Mouse (Mus musculus): ENCODE results near the gene Ctsh. TPM values are rescaled to one million over a fixed set of nuclear protein-coding genes. Genes with fewer than 3 reads are reported as not detected.
"Not testable (repeated sequence)": the region's sequence is repeated elsewhere in the genome, so short reads cannot be mapped to it uniquely, and the experiment has no call there.

The Ctsh gene
- 10 to 100 TPM; 13.9 to 24.8 TPM for total RNA-seq (2021)
- long read RNA-seq, experiment 1, transcript Ctsh-201 (12 exons, 1,617 nt), result major isoform, 7 of 9 reads
- long read RNA-seq, experiment 1, partial matches to known transcripts, result 1 of 9 reads
- long read RNA-seq, experiment 1, other reads (novel, unspliced or antisense), result 1 of 9 reads
- long read RNA-seq, experiment 2, transcript Ctsh-201 (12 exons, 1,617 nt), result major isoform, 28 of 36 reads
- long read RNA-seq, experiment 2, partial matches to known transcripts, result 6 of 36 reads
- long read RNA-seq, experiment 2, other reads (novel, unspliced or antisense), result 2 of 36 reads

GRCm38 (mm10) chr9:90053852-90054251 lies at the start of gene Ctsh:
TSS of gene Ctsh (plus strand) at chr9:90054152.
- no peak for DNase-seq

GRCm38 (mm10) chr9:90006432-90006831 lies 47.5 kb upstream of the Ctsh start:
- no peak for DNase-seq

GRCm38 (mm10) chr9:90007094-90007493 lies 46.9 kb upstream of the Ctsh start:
- no peak for DNase-seq

- no peak for DNase-seq
These were observed 45.8 kb upstream of the Ctsh start for GRCm38 (mm10) chr9:90008138-90008537.

GRCm38 (mm10) chr9:90011849-90012248 lies 42.1 kb upstream of the Ctsh start:
- no peak for DNase-seq

- DNase-seq, result no peak
These were observed 39.3 kb upstream of the Ctsh start for GRCm38 (mm10) chr9:90014649-90015048.

- DNase-seq, result no peak
These were observed 37.7 kb upstream of the Ctsh start for GRCm38 (mm10) chr9:90016204-90016603.

- no peak for DNase-seq
These were observed 33.1 kb upstream of the Ctsh start for GRCm38 (mm10) chr9:90020866-90021265.

GRCm38 (mm10) chr9:90021442-90021841 lies 32.5 kb upstream of the Ctsh start:
- DNase-seq, result no peak

- DNase-seq, result no peak
These were observed 26.2 kb upstream of the Ctsh start for GRCm38 (mm10) chr9:90027709-90028108.

GRCm38 (mm10) chr9:90033922-90034321 lies 20.0 kb upstream of the Ctsh start:
- DNase-seq, result peak; percentile 37

- DNase-seq, result no peak
These were observed 18.8 kb upstream of the Ctsh start for GRCm38 (mm10) chr9:90035168-90035567.

GRCm38 (mm10) chr9:90035794-90036193 lies 18.2 kb upstream of the Ctsh start:
- no peak for DNase-seq

- DNase-seq, result no peak
These were observed 17.6 kb upstream of the Ctsh start for GRCm38 (mm10) chr9:90036313-90036712.

- DNase-seq, result no peak
These were observed 15.4 kb upstream of the Ctsh start for GRCm38 (mm10) chr9:90038535-90038934.

GRCm38 (mm10) chr9:90040916-90041315 lies 13.0 kb upstream of the Ctsh start:
- DNase-seq, result no peak

GRCm38 (mm10) chr9:90041556-90041955 lies 12.4 kb upstream of the Ctsh start:
- DNase-seq, result no peak

- DNase-seq, result not testable (repeated sequence)
These were observed 11.0 kb upstream of the Ctsh start for GRCm38 (mm10) chr9:90042906-90043305.

- no peak for DNase-seq
These were observed 8.8 kb upstream of the Ctsh start for GRCm38 (mm10) chr9:90045191-90045590.

GRCm38 (mm10) chr9:90047937-90048627 lies 5.9 kb upstream of the Ctsh start:
- DNase-seq, result no peak

- peak; percentile 52 for DNase-seq
These were observed 606 bp downstream of the Ctsh start for GRCm38 (mm10) chr9:90054371-90055145.

- DNase-seq, result no peak
These were observed 1.5 kb downstream of the Ctsh start for GRCm38 (mm10) chr9:90055409-90055808.

- DNase-seq, result no peak
These were observed 2.0 kb downstream of the Ctsh start for GRCm38 (mm10) chr9:90055911-90056310.

All from gastrocnemius, postnatal 25 days (tissue).